Mouse (Mus musculus) CH12.LX (cell line): ENCODE measurements around the gene Zfp981.
"Not testable (repeated sequence)": the region's sequence is repeated elsewhere in the genome, so short reads cannot be mapped to it uniquely, and the experiment has no call there.

ENCODE experiments used
- BHLHE40 ChIP-seq: IDR thresholded peaks from 2 replicates; pipeline ENCODE4 v1.6.1; 2011; ENCODE audit warnings: mild to moderate bottlenecking, low read depth, low read length, improper control_type of control experiment
- CHD2 ChIP-seq: IDR thresholded peaks from 2 replicates; pipeline ENCODE4 v1.6.1; 2011; ENCODE audit warnings: low read length, improper control_type of control experiment
- CTCF ChIP-seq, 2 experiments: IDR thresholded peaks in 1 of 2; conservative IDR thresholded peaks in 1 of 2; 2 replicates each; pipeline ENCODE4 v1.5.1; 2011 to 2012; ENCODE audit warnings: low read depth in 2 of 2, low read length in 2 of 2, improper control_type of control experiment in 1 of 2, inconsistent platforms in 1 of 2, mild to moderate bottlenecking in 1 of 2, moderate library complexity in 1 of 2
- EP300 ChIP-seq: IDR thresholded peaks from 2 replicates; pipeline ENCODE4 v1.6.1; 2011; ENCODE audit warnings: low read length, improper control_type of control experiment
- IRF4 ChIP-seq: IDR thresholded peaks from 2 replicates; pipeline ENCODE4 v1.6.1; 2014; ENCODE audit warnings: low read depth, mild to moderate bottlenecking, inconsistent platforms, low read length, improper control_type of control experiment
- MAZ ChIP-seq: IDR thresholded peaks from 2 replicates; pipeline ENCODE4 v1.6.1; 2012; ENCODE audit warnings: low read depth, mild to moderate bottlenecking, inconsistent platforms, low read length, improper control_type of control experiment, moderate library complexity
- NELFE ChIP-seq: IDR thresholded peaks from 2 replicates; pipeline ENCODE4 v1.6.1; 2011; ENCODE audit warnings: low read depth, low read length, improper control_type of control experiment
- POLR2A ChIP-seq: IDR thresholded peaks from 2 replicates; pipeline ENCODE4 v1.6.1; 2011; ENCODE audit warnings: low read depth, mild to moderate bottlenecking, improper control_type of control experiment, low read length
- RCOR1 ChIP-seq: conservative IDR thresholded peaks from 2 replicates; pipeline ENCODE4 v1.6.1; 2012; ENCODE audit warnings: low read depth, mild to moderate bottlenecking, inconsistent platforms, low read length, improper control_type of control experiment
- TCF12 ChIP-seq: IDR thresholded peaks from 2 replicates; pipeline ENCODE4 v1.6.1; 2014; ENCODE audit warnings: low read depth, mild to moderate bottlenecking, inconsistent platforms, low read length, improper control_type of control experiment
- USF1 ChIP-seq: IDR thresholded peaks from 2 replicates; pipeline ENCODE4 v1.6.1; 2014; ENCODE audit warnings: low read depth, mild to moderate bottlenecking, inconsistent platforms, low read length, improper control_type of control experiment
- USF2 ChIP-seq: conservative IDR thresholded peaks from 2 replicates; pipeline ENCODE4 v1.6.1; 2011; ENCODE audit warnings: low read depth, low read length, improper control_type of control experiment
- ZC3H11A ChIP-seq: IDR thresholded peaks from 2 replicates; pipeline ENCODE4 v1.6.1; 2012; ENCODE audit warnings: low read depth, mild to moderate bottlenecking, inconsistent platforms, low read length, improper control_type of control experiment
- ZNF384 ChIP-seq: IDR thresholded peaks from 2 replicates; pipeline ENCODE4 v1.6.1; 2012; ENCODE audit warnings: low read depth, low read length, improper control_type of control experiment, inconsistent platforms

GRCm38 (mm10) chr4:146486753-146487152 is 15.1 kb upstream of the Zfp981 start:
- TF ChIP-seq CTCF (conservative IDR thresholded peaks at IDR 0.05 in 1 of 2, IDR thresholded peaks at IDR 0.05 in 1 of 2; ENCODE audit: low read depth in 2 of 2, low read length in 2 of 2); MAZ; POLR2A; EP300; NELFE; RCOR1; IRF4; TCF12; CHD2; ZC3H11A; ZNF384; USF1; BHLHE40; USF2: not testable (repeated sequence)
